Mouse (Mus musculus) cortical plate, adult 2 months (tissue): ENCODE measurements around the gene Stk11.

ENCODE experiments used
- CTCF ChIP-seq: fragments of 200-500 bp; IDR thresholded peaks from 2 replicates; pipeline ENCODE4 v1.5.1; 2011; ENCODE audit warnings: mild to moderate bottlenecking, control low read depth, low read length; ENCODE audit not compliant: insufficient read depth; ENCODE audit errors: extremely low read depth
- POLR2A ChIP-seq: fragments of 200-500 bp; IDR thresholded peaks from 2 replicates; pipeline ENCODE4 v1.6.1; 2011; ENCODE audit warnings: mild to moderate bottlenecking, low read length, control low read depth; ENCODE audit not compliant: insufficient read depth; ENCODE audit errors: extremely low read depth

DNA sequence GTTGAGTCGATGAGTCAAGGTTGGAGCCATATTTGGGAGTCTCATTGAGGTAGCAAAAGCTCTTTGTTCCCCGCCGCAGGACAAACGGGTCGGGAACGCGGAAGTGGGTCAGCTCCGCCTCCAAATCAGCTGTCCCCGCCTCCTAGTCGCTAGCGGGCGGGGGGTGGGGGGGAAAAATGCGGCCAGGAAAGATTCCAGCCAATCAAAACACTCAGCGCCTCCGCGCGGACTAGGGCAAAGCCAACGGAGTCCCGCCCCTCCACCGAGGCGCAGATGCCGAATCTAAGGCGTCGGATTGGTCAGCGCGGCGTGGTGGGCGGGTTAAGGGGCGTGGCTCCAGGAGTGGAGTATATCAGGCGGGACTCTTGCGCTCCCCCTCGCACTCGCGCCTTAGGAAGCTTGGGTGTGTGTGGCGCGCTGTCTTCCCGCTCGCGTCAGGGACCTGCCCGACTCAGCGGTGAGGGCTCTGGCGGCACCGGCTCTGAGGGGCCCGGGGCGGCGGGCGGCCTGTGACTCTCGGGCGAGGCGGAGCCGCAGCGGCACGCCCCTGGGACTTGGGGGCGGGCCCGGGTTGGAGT lies 51.9 kb downstream of the Stk11 start:
- TF ChIP-seq CTCF: no peak
- TF ChIP-seq POLR2A: peak; percentile 99
